Mouse (Mus musculus): ENCODE results near the gene Optn.
"Not testable (repeated sequence)": the region's sequence is repeated elsewhere in the genome, so short reads cannot be mapped to it uniquely, and the experiment has no call there.

Gene Optn

DNA sequence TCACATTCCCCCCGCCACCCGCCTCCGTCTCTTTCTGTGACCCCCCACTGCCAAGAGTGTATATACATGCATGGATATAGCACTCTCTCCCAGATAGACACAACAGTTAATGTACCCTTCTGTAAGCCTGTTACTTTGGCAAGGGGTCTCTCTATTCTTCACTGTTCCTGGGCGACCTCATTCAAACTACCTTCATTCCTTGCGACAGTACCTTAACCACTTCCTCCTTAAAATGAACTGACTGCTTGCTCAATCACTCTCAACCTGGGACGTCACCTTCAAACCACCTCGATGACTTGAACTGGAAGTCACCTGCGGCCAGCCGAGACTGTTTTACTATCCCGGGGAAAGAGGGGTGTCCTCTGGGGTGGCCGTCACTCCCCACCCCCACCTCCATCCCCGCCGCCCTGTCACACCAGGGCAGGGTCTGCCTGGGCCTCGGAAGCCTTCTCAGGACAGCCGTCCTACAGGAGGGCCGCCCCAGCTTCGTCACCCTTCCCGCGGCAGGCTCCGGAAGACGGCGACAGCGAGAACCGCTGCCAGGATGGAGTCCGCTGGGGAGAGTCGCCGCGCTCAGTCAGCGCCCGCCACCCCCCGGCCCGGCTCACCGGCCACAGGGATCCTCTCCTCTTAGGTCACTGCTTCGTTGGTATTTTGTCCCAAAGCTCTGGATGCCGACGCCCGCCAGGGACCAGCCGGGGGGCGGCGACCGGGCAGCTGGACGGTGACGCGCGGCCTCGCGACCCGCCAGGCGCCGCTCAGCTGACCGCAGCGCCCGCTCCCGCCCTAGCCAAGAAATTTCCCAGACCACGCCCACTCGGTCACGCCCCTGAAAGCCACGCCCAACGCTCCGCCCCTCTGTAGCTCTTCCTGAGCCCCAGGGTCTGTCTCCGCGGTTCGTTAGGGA, at the start of gene Optn:
Optn (minus strand) TSS at position 753 of the 907 bp plus-strand sequence.
- peak; percentile 92 for DNase-seq (ENCODE audit: extremely low spot score)

DNA sequence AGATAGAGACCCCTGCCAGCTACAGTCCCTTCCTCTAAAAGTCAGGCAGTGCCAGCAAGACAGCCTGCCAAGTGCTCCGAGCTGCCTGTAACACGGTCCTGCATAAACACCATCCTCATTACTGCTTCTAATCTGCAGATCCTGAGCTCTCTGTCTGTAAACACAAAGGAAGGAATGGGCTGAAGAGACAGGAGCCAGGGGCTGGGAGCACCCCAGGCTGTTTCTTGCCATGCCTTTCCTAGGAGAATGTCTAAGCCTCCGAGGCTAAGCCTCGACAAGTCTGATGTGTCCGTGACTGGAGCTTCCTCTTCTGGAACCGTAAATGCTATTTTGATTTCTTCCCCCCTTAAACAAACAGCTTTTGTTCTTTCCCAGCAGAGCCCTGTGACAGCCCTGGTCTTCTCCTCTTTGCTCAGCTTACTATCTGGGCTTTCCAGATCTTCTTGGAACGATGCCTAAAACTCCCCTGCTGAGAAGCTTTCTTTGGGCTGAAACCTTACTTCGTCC, 49.0 kb upstream of the Optn start:
- DNase-seq (ENCODE audit: extremely low spot score): no peak

DNA sequence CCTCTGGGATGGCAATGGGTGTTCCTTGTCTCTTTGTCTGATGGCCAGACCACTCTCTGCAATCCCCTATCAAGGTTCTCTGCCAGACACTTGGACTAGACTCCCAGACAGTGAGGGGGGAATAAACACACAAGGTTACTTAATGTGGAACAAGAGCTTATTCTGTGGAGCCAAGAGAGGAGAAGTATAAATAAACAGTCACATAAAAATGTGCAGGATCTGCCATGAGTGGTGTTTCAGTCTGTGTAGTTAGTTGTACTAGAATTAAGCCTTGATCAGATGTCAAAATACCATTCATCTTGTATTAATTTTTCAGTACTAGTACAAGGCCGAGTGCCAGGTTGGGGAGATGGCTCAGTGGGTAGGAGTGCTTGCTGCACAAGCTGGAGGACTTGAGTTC, 39.0 kb upstream of the Optn start:
- no peak for DNase-seq (ENCODE audit: extremely low spot score)

DNA sequence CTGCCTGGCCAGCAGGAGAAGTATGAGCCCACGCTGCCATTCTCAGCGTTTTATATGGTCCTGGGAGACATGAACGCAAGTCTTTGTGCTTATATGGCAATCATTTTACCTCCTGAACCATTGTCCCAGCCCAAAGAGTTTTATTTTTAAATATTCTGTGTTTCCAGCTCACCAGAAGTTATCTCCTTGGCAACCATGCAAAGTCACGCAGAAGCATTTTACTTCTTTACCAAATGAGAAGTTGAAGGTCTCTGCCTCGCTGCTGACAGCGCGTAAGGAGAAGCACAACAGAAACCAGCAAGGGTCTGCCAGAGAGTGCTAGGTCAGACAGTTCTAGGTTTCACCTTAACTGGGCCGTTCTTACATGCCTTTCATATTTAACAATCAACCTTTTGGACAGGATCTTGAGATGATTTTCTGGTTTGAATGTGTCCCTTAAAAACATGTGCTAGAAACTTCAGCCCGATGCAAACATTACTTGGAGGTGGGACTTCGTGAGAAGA, 37.9 kb upstream of the Optn start:
- DNase-seq (ENCODE audit: extremely low spot score): no peak

DNA sequence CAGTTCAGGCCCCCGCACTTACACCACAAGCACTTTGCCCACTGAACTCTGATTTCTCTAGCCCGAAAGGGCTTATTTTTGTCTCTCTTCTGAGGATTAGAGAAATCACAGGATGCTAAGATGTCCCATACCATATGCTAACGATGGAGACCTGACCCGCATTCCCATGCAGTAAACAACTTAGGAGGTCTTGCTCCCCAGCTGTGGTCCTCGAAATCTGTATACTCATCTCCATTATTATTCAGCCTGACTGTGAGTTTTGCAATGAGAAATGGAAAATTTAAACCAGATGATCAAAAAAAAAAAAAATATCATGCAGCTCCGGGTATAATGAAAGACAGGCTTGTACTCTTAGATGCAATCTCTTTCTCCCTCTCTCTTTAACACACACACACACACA, 35.3 kb upstream of the Optn start:
- no peak for DNase-seq (ENCODE audit: extremely low spot score)

DNA sequence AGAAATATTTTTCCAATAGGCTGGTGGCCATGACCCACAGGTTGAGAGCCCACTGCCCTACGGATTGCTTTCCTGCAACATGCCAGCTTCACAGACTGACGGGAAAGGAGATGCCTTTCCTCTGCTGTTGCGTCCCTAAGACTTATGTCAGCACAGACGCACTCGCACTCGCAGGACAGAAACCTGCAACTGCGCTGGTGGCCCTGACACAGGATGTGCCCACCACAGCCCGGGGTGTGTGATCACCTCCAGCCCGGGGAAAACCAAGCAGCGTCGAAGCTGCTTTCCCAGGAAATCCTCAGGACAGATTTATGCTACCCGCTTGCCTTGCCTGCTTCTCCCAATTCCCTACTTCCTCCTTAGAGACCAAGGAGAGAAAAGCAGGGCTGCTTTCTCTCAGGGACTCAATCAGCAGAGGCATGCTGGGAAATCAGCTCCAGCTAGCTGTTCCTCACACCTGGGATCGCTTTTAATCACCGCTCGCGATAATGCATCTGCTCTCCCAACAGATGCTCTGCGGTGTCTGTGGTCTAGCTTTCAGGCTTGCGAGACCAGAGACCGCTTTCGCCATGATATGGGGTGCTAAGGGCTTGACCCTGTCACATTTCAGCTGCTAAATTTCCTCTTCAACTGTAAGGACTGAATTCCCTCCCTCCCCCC, 34.1 kb upstream of the Optn start:
- DNase-seq (ENCODE audit: extremely low spot score): peak; percentile 42

DNA sequence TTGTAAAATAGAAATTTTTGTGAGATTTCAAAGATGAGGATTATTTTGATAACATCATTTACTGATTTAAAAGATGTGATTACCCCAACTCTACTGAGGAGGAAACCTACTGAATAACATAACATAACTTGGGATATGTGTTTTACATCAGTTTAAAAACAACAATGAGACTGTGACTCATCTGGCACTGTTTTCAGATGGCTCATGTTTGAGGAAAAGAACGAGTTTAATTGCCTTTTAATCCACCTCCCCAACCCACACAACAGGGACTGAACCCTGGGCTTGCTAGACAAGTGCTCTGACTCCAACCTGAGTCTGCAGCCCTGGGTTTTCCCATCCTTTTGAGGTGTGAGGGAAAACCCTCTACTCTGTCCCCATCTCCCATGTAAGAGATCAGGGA, 31.5 kb upstream of the Optn start:
- DNase-seq (ENCODE audit: extremely low spot score): no peak

DNA sequence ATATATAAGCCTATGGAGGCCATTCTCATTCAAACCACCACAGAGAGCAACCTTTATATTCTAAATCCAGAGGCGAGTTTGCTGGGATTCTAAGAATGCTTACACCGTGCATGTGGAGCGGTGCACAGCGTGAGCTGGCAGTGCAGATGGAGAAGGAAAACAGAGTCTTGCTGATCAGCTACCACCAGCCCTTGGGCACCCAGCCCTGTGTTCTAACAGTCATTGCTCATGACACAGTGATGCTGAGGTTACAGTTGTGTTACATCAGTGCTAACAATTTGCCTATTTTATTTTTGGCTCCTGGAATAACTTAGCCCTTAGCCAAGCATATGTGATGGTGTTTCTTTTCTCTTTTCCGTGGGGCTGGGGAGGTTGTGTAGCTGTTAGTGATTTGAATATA, 31.0 kb upstream of the Optn start:
- no peak for DNase-seq (ENCODE audit: extremely low spot score)

DNA sequence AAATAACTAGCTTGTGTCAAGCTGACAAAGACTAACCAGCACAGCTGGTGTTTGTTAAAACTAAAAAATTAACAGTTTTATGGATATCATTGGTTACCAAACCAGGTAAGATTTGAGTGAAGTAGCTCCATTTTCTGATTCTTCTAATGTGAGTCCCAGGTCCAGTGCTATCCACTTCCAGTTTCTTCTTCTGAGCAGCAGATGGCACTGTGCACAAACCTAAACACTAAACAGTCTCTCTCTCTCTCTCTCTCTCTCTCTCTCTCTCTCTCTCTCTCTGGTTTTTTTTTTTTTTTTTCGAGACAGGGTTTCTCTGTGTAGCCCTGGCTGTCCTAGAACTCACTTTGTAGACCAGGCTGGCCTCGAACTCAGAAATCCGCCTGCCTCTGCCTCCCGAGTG, 26.5 kb upstream of the Optn start:
- DNase-seq (ENCODE audit: extremely low spot score): not testable (repeated sequence)

DNA sequence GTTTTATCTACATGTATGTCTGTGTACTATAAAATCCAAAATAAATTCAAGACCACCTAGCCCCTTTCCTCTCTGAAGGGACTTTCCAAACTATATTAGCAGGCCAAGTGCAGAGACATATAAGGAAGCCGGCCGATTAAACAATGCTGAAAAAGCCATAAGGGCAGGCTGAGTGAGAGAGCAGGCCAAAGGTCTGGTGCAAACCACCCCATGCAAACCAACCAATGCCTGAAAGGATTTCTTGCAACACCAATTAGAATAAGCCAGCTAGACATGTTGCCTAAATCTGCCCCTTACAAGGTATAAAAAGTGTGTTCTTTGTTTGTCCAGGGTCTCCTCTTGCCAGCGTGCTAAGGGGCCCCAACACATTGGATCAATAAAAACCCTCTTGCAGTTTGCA, 23.8 kb upstream of the Optn start:
- DNase-seq (ENCODE audit: extremely low spot score): no peak

DNA sequence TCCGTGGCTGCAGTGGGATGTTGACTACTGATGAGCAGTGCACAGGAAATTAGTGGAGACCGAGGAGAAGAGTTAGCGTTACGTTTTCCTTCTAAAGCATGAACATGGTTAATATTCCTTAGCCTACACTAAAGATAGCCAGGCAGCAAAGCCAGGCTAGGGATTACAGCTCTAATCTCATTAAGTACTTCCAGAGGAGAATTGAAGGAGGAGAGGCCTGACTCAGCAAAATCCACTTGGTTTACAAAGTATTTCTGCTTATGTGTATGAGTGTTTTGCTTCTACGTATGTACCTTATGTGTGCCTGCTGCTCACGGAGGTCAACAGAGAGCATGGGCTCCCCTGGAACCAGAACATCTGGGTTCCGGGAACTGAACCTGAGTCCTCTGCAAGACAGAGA, 19.9 kb upstream of the Optn start:
- no peak for DNase-seq (ENCODE audit: extremely low spot score)

DNA sequence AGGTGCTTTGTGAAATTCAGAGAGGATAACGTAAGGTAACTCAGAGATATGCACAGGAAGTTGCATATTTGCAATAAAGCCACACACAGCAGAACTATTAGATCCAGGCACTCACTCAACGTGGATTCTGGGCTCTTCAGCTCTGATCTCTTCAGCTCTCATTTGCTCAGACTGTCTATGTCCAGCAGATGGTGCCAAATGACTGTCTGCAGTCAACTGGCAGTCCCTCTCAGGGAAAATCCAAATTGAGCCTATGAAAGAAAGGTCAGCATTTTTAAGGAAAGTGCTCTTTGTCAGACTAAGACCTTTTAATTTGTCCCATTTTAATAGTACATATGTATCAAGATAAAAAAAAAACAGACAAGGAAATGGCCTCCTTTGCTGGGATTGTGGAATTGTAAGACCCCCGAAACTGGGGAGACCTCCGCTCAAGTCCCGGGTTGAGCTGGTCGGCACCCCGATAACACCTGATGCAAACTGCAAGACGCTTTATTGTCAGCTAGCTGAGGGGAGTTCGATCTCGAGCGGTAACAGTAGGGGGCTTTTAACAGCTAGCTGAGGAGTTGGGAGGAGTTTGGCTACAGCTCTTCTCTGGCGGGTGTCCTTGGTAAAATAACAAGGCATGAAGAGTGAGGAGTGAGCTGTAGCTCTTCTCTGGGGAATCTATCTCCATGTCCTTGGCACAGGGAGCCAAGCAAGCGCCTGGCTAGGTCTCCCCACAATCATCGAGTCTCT, 16.4 kb upstream of the Optn start:
- DNase-seq (ENCODE audit: extremely low spot score): peak; percentile 55

DNA sequence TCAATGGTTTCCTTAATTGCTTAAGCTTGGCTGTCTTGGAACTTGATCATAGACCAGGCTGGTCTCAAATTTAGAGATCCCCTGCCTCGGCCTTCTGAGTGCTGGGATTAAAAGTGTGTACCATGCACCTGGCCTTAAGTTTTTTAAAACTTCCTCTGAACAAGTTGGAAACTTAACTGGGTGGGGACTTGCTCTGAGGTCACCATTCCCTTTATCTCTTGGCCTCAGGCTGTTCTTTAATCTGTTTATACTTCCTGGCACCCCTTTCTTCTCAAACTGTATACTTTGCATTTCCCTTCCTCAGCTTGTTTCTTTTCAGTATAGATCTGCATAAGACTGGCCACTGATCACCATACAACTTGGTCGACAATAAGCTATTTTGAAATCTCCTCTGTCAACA, 14.1 kb upstream of the Optn start:
- DNase-seq (ENCODE audit: extremely low spot score): no peak

DNA sequence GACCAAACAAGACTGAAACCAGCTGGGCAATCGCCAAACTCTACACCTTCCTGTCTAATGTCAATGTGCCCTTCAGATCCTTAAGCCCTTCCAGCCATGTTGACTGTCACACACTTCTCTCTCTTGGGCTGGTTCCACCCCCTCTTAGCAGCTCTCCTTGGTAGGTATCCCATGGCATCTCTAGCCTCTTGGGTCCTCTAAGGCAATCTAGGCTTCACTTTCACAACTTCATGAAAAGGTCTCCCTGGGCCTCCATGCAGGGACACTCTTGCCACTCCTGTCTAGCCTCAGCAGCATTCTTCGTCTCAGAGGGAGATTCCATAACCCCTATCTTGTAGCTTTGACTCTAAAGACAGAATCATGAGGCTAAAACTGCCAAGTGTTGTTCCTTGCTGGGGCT, 13.6 kb upstream of the Optn start:
- DNase-seq (ENCODE audit: extremely low spot score): no peak

DNA sequence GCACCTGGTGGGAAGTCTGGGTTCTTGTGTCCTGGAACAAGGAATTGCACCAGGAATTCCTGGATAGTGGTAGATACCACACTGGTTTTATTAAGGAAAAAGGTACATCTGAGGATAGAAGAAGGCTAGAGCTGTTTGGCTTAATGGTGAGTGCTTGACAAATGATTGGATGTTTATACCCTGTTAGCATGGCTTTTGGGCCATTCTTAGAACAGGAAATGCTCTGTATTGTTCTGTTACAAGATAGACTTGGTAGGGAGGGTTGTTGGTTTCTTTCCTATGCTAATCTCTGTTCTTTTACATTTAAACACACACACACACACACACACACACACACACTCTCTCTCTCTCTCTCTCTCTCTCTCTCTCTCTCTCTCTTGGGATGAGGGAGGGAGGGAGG, 12.0 kb upstream of the Optn start:
- DNase-seq (ENCODE audit: extremely low spot score): no peak

DNA sequence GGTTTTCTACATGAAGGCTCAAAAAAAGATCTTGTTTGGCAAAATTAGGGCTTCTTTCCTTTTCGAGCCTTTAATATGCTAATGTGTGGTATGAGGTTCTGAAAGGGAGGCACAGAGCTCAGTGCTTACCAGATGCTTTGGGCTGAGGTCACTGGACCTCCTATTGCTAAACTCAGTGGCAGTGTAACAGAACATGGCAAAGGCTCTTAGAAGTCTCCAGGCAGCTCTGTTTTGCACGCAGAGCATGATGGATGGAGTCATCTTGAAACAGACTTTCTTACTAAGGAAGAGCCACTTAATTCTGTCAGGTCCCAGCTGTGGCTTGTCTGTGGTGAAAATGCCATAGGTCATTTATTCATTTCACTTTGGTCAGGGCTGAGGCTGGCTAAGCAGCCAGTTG, 11.6 kb upstream of the Optn start:
- no peak for DNase-seq (ENCODE audit: extremely low spot score)

DNA sequence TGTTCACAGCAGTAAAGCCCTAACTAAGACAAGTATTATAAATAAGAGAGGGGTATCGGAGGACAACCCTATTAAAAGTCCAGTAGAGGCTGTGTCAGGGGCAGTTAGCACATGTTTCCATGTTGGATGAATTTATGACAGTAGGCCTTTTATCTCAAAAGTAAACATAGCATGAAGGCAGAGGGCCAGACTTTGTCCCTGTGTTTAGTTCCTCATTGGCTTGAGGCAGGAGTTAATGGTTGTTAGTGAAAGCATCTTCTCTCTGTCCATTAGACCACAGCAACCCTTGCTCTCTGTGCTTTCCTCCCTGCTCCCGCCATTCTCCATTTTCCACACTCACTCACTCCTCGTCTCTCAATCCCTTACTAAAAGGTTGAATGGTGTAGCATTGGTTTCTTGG, 9.9 kb upstream of the Optn start:
- no peak for DNase-seq (ENCODE audit: extremely low spot score)

DNA sequence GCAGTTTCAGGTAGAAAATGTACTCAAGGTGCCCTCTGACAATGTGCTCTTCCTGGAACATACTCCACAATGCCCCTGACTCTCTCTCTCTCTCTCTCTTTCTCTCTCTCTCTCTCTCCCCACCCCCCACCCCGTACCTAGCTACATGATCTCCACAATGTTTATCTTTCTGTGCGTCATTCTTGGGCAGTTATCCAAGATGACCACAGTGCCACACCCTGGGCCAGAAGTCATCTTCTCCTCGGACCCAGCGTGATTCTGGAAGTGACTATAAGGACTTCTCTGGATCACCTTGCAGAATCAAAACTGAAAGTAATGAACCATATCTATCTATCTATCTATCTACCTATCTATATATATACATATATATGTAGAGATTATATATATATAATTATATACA, 4.1 kb upstream of the Optn start:
- DNase-seq (ENCODE audit: extremely low spot score): no peak

DNA sequence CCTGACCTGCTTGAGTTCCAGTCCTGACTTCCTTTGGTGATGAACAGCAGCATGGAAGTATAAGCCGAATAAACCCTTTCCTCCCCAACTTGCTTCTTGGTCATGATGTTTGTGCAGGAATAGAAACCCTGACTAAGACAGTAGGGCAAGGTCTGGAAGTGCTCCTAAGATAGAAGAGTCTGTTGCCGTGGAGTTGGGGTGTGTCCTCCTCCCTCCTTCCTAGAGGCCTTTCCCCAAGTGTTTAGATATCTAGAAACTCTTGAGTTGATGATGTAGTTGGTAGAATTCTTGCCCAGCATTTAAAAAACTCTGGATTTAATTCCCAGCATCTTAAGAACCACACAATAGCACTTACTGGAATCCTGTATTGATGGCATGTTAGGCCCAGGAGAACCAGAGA, 3.4 kb upstream of the Optn start:
- DNase-seq (ENCODE audit: extremely low spot score): not testable (repeated sequence)

DNA sequence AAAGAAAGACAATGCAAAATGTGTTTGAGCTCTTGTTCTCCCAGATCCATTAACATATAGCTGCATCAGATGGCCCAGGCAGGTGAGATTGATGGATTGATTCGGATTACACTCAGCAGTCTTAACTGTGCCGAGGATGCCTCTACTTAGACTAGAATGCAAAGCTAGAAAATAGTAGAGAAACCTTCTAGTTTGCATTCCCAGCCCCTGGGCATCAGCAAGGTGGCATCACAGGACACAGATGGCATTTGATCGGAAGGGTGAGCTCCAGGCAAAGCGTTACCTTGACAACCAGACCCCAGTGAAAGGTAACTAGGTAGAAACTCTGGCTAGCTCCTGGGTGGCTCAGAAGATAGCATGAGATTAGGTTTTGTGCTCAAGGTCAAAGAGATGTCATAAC, 396 bp upstream of the Optn start:
- no peak for DNase-seq (ENCODE audit: extremely low spot score)

DNA sequence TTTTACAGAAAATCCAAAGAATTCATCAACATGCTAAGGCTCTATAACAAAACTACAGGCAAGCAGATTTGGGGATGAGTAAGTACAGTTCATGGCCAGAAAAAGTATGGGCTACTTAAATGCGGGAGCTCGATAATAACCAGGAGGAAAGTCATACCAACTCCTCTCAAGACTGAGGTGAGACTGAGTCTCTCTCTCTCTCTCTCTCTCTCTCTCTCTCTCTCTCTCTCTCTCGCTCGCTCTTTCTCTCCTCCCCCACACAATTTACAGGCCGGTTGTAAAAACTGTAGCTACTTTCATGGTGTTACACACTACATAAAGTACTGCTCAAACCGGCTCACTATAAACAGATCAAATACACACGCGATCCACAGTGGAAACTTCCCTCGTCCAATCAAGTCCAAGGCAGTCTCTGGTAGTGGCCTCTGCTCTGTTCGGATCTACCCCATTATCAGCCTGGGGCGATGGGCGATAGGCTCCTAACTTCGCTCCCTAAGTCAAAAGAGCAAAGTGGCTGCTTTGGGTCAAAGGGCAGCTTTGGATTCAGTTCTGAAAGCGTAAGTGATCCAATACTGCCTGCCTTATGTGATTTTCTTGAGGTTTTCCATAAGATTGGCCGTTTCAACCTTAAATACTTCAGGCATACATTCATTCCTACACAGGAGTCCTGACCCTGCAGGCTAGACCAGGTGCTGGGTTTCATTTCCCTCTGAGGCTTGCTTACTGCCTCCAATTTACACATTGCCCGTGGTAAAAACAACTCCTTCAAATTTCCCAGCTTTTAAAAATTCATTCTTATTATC, 1.2 kb downstream of the Optn start:
- DNase-seq (ENCODE audit: extremely low spot score): no peak

Measured in embryo, embryonic 9.5 days (tissue).